Mouse (Mus musculus) ES-Bruce4 (cell line): ENCODE data around the gene Eif5. TPM values are rescaled to one million over a fixed set of nuclear protein-coding genes. Genes with fewer than 3 reads are reported as not detected.

Experiments used
- H3K27ac ChIP-seq: 2 replicates; pipeline ENCODE4 v1.5.1; 2012; ENCODE audit warnings: low read length, inconsistent platforms; ENCODE audit not compliant: insufficient read depth
- H3K27me3 ChIP-seq: 2 replicates; pipeline ENCODE4 v1.6.1; 2012; ENCODE audit warnings: mild to moderate bottlenecking, low read length, inconsistent platforms; ENCODE audit not compliant: control insufficient read depth, poor library complexity, insufficient read depth, severe bottlenecking
- H3K36me3 ChIP-seq: 2 replicates; pipeline ENCODE4 v1.6.1; 2012; ENCODE audit warnings: inconsistent platforms, mild to moderate bottlenecking, low read length, moderate library complexity; ENCODE audit not compliant: control insufficient read depth, poor library complexity, insufficient read depth, severe bottlenecking
- H3K4me1 ChIP-seq: one replicate; pipeline ENCODE4 v1.8.1; 2011; ENCODE audit warnings: low read length; ENCODE audit not compliant: control insufficient read depth, insufficient read depth
- H3K4me3 ChIP-seq: 2 replicates; pipeline ENCODE4 v1.5.1; 2011; ENCODE audit warnings: low read depth, mild to moderate bottlenecking, low read length
- H3K9ac ChIP-seq: 2 replicates; pipeline ENCODE4 v1.6.1; 2012; ENCODE audit warnings: low read depth, mild to moderate bottlenecking, inconsistent platforms; ENCODE audit not compliant: poor library complexity, severe bottlenecking
- H3K9me3 ChIP-seq: replicated peaks from 2 replicates; pipeline ENCODE4 v1.6.1; 2012; ENCODE audit warnings: mild to moderate bottlenecking, low read length, inconsistent platforms; ENCODE audit not compliant: control insufficient read depth, poor library complexity, insufficient read depth, severe bottlenecking
- CTCF ChIP-seq: IDR thresholded peaks from one replicate; pipeline ENCODE4 v1.8.1; 2011; ENCODE audit warnings: low read depth, low read length
- EP300 ChIP-seq: IDR thresholded peaks from 2 replicates; pipeline ENCODE4 v1.6.1; 2011; ENCODE audit warnings: low read depth, low read length; ENCODE audit not compliant: insufficient read depth
- POLR2A ChIP-seq: IDR thresholded peaks from one replicate; pipeline ENCODE4 v1.8.1; 2011; ENCODE audit warnings: low read length; ENCODE audit not compliant: insufficient read depth
- polyA plus RNA-seq: library from polyadenylated mRNA; stranded (reverse); fragments of >200 nt; gene quantifications from 2 replicates; pipeline ENCODE4 v1.2.4, GENCODE M21; 2011; ENCODE audit warnings: low read depth; ENCODE audit not compliant: missing spikeins, insufficient read depth, insufficient read length

Gene Eif5
- polyA plus RNA-seq, 1 experiment, result 315 TPM

GRCm38 (mm10) chr12:111517901-111518300, 19.9 kb upstream of the Eif5 start:
- no peak overlapping the region for H3K27ac ChIP-seq

GRCm38 (mm10) chr12:111518391-111518790, 19.4 kb upstream of the Eif5 start:
- Histone ChIP-seq H3K9ac (no peak overlapping the region), H3K9me3 (no peaks in the 10 kb centered on the region), H3K27me3 (no peaks in the 10 kb centered on the region), H3K27ac (no peak overlapping the region), H3K36me3 (no peaks in the 10 kb centered on the region), H3K4me1 (no peaks in the 10 kb centered on the region), H3K4me3 (no peak overlapping the region)
- no peak for TF ChIP-seq CTCF
- no peak for TF ChIP-seq POLR2A
- no peak for TF ChIP-seq EP300

More at GRCm38 (mm10) chr12:111517901-111518300, 19.9 kb upstream of the Eif5 start:
- Histone ChIP-seq H3K27me3 (no peaks in the 10 kb centered on the region), H3K9ac (no peak overlapping the region), H3K36me3 (no peaks in the 10 kb centered on the region), H3K4me1 (no peaks in the 10 kb centered on the region), H3K4me3 (no peak overlapping the region), H3K9me3 (no peaks in the 10 kb centered on the region)
- TF ChIP-seq POLR2A, result no peak
- TF ChIP-seq EP300, result no peak
- TF ChIP-seq CTCF, result no peak

- Histone ChIP-seq H3K36me3 (no peaks in the 10 kb centered on the region), H3K4me1 (no peaks in the 10 kb centered on the region), H3K27me3 (no peaks in the 10 kb centered on the region), H3K9me3 (no peaks in the 10 kb centered on the region), H3K4me3 (no peak overlapping the region), H3K9ac (no peak overlapping the region), H3K27ac (no peak overlapping the region)
- TF ChIP-seq POLR2A (no peak), CTCF (no peak), EP300 (no peak)
These were observed 18.0 kb upstream of the Eif5 start for GRCm38 (mm10) chr12:111519821-111520220.

GRCm38 (mm10) chr12:111520994-111521393, 16.8 kb upstream of the Eif5 start:
- TF ChIP-seq POLR2A (no peak), CTCF (no peak), EP300 (no peak)
- Histone ChIP-seq H3K36me3 (no peaks in the 10 kb centered on the region), H3K27ac (no peak overlapping the region), H3K9me3 (no peaks in the 10 kb centered on the region), H3K9ac (no peak overlapping the region), H3K4me3 (no peak overlapping the region), H3K4me1 (no peaks in the 10 kb centered on the region), H3K27me3 (no peaks in the 10 kb centered on the region)

DNA sequence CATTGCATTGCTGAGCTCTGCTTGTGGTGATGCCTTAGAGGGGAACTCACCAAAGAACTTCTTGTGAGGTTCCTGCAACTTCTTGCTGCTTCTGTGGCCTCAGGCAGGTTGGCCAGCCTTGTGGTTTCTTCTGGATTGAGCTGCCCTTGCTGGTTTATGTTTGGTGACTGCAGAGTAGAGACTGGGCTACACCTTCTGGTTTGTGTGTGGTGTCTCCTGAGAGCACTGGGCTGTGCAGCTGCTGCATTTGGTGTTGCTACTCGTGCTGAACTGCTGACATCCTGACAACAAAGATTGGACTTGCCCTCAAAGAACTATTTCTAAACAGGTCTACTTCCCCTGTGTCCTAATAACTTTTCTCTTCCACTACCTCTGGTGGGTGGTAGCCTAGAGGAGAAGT, 13.3 kb upstream of the Eif5 start:
- Histone ChIP-seq H3K36me3 (no peaks in the 10 kb centered on the region), H3K27me3 (no peaks in the 10 kb centered on the region), H3K9ac (no peak overlapping the region), H3K4me3 (no peak overlapping the region), H3K27ac (no peak overlapping the region), H3K4me1 (no peaks in the 10 kb centered on the region), H3K9me3 (no peaks in the 10 kb centered on the region)
- TF ChIP-seq CTCF, result no peak
- TF ChIP-seq EP300, result no peak
- no peak for TF ChIP-seq POLR2A

DNA sequence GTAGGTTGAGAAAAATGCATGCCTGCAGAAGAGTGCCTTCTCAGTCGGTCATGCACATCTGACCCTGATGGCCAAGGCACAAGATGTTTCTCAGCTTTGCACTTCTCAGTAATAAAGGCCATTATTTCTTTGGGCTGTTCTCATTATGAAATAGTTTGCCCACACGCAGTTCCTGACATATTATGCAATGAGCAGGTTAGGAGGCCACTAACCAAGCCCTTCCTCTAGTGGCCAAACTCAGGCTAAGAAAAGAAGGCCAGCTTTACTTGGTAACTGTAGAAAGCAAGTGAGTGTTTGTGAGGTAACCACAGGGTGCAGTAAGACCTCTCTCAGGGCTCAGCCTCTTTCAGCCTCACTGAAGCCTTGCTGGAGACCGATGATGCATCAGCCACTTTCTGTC, 12.9 kb upstream of the Eif5 start:
- Histone ChIP-seq H3K9ac (no peak overlapping the region), H3K4me3 (no peak overlapping the region), H3K36me3 (no peaks in the 10 kb centered on the region), H3K27ac (no peak overlapping the region), H3K9me3 (no peaks in the 10 kb centered on the region), H3K4me1 (no peaks in the 10 kb centered on the region), H3K27me3 (no peaks in the 10 kb centered on the region)
- no peak for TF ChIP-seq POLR2A
- TF ChIP-seq EP300, result no peak
- TF ChIP-seq CTCF, result no peak
